Mouse (Mus musculus): ENCODE results near the gene Gm21992. TPM values are rescaled to one million over a fixed set of nuclear protein-coding genes. Genes with fewer than 3 reads are reported as not detected.

Gene Gm21992
- polyA plus RNA-seq, 1 experiment from 2014 or later, result 8.5 TPM

DNA sequence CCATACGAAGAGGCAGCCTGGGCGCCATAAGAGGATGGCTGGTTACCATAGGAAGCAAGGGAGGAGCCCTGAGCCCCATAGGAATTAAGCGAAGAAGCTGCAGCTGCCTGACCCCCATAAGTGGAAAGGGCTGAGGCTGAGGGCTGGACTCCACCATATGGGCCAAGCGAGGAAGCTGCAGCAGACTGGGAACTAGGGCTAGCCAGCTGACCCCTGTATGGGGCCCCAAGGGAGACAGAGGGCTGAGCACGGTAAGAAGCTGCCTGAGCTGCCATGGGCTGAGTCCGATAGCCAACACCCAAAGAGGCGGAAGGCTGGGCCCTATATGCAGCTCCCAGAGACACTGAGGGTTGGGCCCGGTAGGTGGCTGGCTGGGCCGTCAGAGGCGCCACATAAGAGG lies 8.1 kb downstream of the Gm21992 start:
- Histone ChIP-seq H3K27me3 (ENCODE audit: control insufficient read depth, insufficient read depth, low read length) (no peaks in the 10 kb centered on the region), H3K4me1 (ENCODE audit: control insufficient read depth, insufficient read depth, low read length) (peaks cover 3% of the 10 kb centered on the region; the same call in 1 of the 2 replicates), H3K27ac (ENCODE audit: low read depth, low read length) (no peak overlapping the region), H3K36me3 (ENCODE audit: control insufficient read depth, insufficient read depth, low read length) (peaks cover 24% of the 10 kb centered on the region), H3K4me3 (ENCODE audit: low read depth, low read length) (no peak overlapping the region), H3K9ac (ENCODE audit: low read length) (no peak overlapping the region), H3K9me3 (ENCODE audit: control insufficient read depth, low read length) (no peaks in the 10 kb centered on the region), H3K4me2 (ENCODE audit: low read depth) (no peak overlapping the region)
- 86% methylated on average over 10 of the region's 10 CpGs for WGBS
- ATAC-seq (ENCODE audit: insufficient read depth, low FRiP score, low TSS enrichment) (no peak), DNase-seq (ENCODE audit: low spot score) (no peak)

DNA sequence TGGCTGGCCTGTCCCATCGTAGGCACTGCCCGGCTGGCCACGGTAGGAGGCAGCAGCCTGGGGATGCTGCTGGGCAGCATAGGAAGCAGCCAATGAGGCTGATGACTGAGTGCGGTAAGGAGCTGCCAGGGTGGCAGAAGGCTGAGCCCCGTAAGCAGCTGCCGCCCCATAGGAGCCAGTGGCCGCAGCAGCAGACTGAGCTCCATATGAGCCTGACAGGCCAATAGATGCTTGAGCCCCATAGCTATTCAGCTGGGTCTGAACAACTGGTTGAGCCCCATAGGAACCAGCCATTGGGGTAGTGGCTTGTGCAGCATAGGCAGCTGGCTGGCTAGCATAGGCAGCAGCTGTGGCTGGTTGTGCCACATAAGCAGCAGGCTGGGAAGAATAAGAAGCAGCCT lies 8.7 kb downstream of the Gm21992 start:
- Histone ChIP-seq H3K4me1 (ENCODE audit: control insufficient read depth, insufficient read depth, low read length) (no peaks in the 10 kb centered on the region), H3K9me3 (ENCODE audit: control insufficient read depth, low read length) (no peaks in the 10 kb centered on the region), H3K4me2 (ENCODE audit: low read depth) (no peak overlapping the region), H3K27ac (ENCODE audit: low read depth, low read length) (no peak overlapping the region), H3K4me3 (ENCODE audit: low read depth, low read length) (no peak overlapping the region), H3K36me3 (ENCODE audit: control insufficient read depth, insufficient read depth, low read length) (peaks cover 24% of the 10 kb centered on the region), H3K27me3 (ENCODE audit: control insufficient read depth, insufficient read depth, low read length) (no peaks in the 10 kb centered on the region), H3K9ac (ENCODE audit: low read length) (no peak overlapping the region)
- no peak for DNase-seq (ENCODE audit: low spot score)
- WGBS, result 93% methylated on average over 7 of the region's 7 CpGs
- ATAC-seq (ENCODE audit: insufficient read depth, low FRiP score, low TSS enrichment), result no peak

DNA sequence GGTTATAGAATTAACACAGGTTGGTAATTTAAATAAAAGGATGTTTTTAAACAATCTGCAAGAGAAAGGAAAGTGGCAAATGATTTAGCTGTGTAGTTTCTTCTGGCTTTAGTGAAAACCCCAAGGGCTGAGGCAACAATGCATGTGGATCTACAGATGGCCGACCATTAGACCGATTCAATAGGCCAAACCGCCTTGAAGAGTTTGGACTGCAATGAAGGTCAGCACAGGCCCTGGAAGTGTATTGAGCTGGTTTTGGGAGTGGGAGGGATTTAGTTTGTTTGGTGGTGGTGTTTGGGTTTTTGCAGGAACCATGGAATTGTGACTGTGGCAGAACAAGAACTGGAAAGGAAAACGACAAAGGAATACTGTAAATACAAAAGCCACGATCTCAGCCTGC lies 12.3 kb downstream of the Gm21992 start:
- Histone ChIP-seq H3K4me3 (ENCODE audit: low read depth, low read length) (no peak overlapping the region), H3K4me2 (ENCODE audit: low read depth) (no peak overlapping the region), H3K9ac (ENCODE audit: low read length) (no peak overlapping the region), H3K36me3 (ENCODE audit: control insufficient read depth, insufficient read depth, low read length) (peaks cover 24% of the 10 kb centered on the region), H3K9me3 (ENCODE audit: control insufficient read depth, low read length) (no peaks in the 10 kb centered on the region), H3K27ac (ENCODE audit: low read depth, low read length) (no peak overlapping the region), H3K27me3 (ENCODE audit: control insufficient read depth, insufficient read depth, low read length) (no peaks in the 10 kb centered on the region), H3K4me1 (ENCODE audit: control insufficient read depth, insufficient read depth, low read length) (no peaks in the 10 kb centered on the region)
- no peak for ATAC-seq (ENCODE audit: insufficient read depth, low FRiP score, low TSS enrichment)
- 96% methylated on average over 5 of the region's 5 CpGs for WGBS
- DNase-seq (ENCODE audit: low spot score), result no peak

DNA sequence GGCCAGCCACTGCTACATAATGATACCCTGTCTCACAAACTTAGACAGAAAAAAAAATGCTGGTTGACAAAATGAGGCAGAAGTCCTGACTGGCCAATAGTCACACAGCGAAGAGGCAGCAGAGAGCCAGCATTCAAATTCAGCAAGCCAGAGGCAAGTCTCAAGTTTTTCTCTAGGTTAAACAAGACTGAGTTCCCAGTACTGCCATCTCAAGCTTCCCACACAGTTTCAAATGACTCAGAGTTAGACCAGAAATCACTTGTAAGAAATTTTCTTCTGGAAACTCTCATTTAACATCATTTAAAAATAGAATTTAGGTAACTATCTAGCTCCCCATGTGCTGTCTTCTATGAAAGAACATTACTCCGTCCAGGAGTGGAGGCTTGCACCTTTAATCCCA lies 13.6 kb downstream of the Gm21992 start:
- Histone ChIP-seq H3K27me3 (ENCODE audit: control insufficient read depth, insufficient read depth, low read length) (no peaks in the 10 kb centered on the region), H3K4me3 (ENCODE audit: low read depth, low read length) (no peak overlapping the region), H3K36me3 (ENCODE audit: control insufficient read depth, insufficient read depth, low read length) (peaks cover 18% of the 10 kb centered on the region), H3K4me2 (ENCODE audit: low read depth) (no peak overlapping the region), H3K9ac (ENCODE audit: low read length) (no peak overlapping the region), H3K27ac (ENCODE audit: low read depth, low read length) (no peak overlapping the region), H3K9me3 (ENCODE audit: control insufficient read depth, low read length) (no peaks in the 10 kb centered on the region), H3K4me1 (ENCODE audit: control insufficient read depth, insufficient read depth, low read length) (no peaks in the 10 kb centered on the region)
- no peak for ATAC-seq (ENCODE audit: insufficient read depth, low FRiP score, low TSS enrichment)
- 96% methylated on average over 2 of the region's 2 CpGs for WGBS
- no peak for DNase-seq (ENCODE audit: low spot score)

DNA sequence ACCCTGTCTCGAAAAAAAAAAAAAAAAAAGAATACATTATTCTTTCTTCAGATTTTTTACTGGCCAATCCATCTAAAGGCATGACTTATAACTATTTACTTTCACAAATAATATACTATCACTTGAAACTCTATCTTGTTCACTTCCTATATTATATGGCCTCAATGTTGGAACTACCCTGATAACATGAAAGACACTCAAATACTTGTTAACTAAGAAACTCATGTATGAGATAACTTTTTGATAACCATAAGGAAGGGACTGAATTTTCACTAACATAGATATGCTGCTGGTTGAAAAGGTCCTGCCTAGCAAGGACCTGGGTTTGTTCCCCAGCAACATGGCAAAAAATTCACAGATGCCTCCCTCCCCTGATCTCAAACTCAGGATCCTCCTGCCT lies 15.5 kb downstream of the Gm21992 start:
- H3K9ac ChIP-seq (ENCODE audit: low read length), result no peak overlapping the region
- DNase-seq (ENCODE audit: low spot score), result no peak
- no peaks in the 10 kb centered on the region for H3K27me3 ChIP-seq (ENCODE audit: control insufficient read depth, insufficient read depth, low read length)
- no peak overlapping the region for H3K27ac ChIP-seq (ENCODE audit: low read depth, low read length)
- WGBS, result 89% methylated on average over 1 of the region's 1 CpGs
- no peak overlapping the region for H3K4me3 ChIP-seq (ENCODE audit: low read depth, low read length)
- no peak for ATAC-seq (ENCODE audit: insufficient read depth, low FRiP score, low TSS enrichment)
- H3K36me3 ChIP-seq (ENCODE audit: control insufficient read depth, insufficient read depth, low read length), result peaks cover 10% of the 10 kb centered on the region; the same call in 1 of the 2 replicates
- no peaks in the 10 kb centered on the region for H3K9me3 ChIP-seq (ENCODE audit: control insufficient read depth, low read length)
- H3K4me2 ChIP-seq (ENCODE audit: low read depth), result no peak overlapping the region
- H3K4me1 ChIP-seq (ENCODE audit: control insufficient read depth, insufficient read depth, low read length), result peaks cover 9% of the 10 kb centered on the region

DNA sequence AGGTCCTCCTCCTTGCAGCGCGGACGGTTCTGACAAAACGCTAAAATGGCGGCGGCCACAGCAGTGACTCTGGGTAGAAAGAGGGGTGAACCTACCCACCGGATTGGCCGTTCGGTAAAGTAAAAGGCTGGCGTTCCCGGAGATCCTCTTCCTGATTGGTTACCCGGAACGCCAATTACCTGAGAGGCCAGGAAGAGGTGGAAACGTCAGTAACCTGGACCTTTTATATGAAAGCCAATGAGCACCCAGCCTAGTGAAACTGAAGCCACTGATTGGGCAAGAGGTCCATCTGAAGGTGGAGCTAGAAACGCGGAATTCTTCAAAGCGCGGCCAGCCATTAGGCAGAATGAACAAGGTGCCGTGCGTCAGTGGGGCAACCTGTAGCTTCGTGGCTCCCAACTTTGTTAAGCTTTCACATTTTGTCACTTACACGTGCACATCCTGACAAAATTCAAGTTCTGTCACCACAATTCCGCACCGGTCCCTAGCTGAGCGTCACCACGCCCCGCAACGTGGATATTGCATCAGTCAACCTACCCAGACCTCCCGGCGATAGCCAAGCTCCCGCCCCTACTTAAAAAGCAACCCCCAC lies 17.5 kb downstream of the Gm21992 start, which contains the start of gene Rbm4:
Gene Rbm4 (minus strand): TSS at position 71 of the 592 bp plus-strand sequence.
- Histone ChIP-seq H3K27ac (ENCODE audit: low read depth, low read length) (no peak within 1 kb of the TSS), H3K27me3 (ENCODE audit: control insufficient read depth, insufficient read depth, low read length) (no peaks in the 10 kb centered on the region), H3K4me3 (ENCODE audit: low read depth, low read length) (peak within 1 kb of the TSS; percentile 67), H3K4me2 (ENCODE audit: low read depth) (peak within 1 kb of the TSS; percentile 69), H3K9ac (ENCODE audit: low read length) (peak within 1 kb of the TSS; percentile 62), H3K36me3 (ENCODE audit: control insufficient read depth, insufficient read depth, low read length) (peaks cover 6% of the 10 kb centered on the region), H3K4me1 (ENCODE audit: control insufficient read depth, insufficient read depth, low read length) (peaks cover 19% of the 10 kb centered on the region), H3K9me3 (ENCODE audit: control insufficient read depth, low read length) (no peaks in the 10 kb centered on the region)
- DNase-seq (ENCODE audit: low spot score), result peak; percentile 95
- peak; percentile 99 for ATAC-seq (ENCODE audit: insufficient read depth, low FRiP score, low TSS enrichment)
- under 1% methylated on average over 31 of the region's 31 CpGs for WGBS

DNA sequence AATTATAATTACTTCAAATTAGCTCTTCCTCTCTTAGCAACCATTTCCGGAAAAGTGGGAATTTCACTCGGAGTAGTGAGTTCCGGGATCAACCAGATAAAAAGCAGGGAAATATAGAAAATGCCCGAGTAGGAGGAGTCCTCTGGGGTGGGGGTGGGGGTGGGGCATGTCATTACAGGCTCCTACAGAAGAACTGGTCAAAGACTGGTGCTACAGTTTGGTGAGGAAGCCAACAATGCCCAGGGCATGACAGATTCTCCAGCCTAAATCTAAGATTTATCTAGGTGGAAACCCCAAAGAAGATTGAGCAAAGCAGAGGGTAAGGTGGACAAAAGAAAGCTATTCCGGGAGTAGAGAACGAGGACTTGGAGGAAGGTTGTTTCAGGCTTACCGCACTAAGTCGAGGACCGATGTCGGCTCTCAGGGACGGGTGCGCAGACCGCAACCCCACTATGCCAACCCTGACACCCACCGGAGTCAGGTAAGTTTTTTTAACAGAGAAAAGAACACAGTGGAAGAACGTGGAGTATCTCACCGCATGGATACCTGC lies 18.1 kb downstream of the Gm21992 start:
- no peaks in the 10 kb centered on the region for H3K9me3 ChIP-seq (ENCODE audit: control insufficient read depth, low read length)
- H3K4me1 ChIP-seq (ENCODE audit: control insufficient read depth, insufficient read depth, low read length), result peaks cover 19% of the 10 kb centered on the region
- no peak overlapping the region for H3K27ac ChIP-seq (ENCODE audit: low read depth, low read length)
- DNase-seq (ENCODE audit: low spot score) (no peak), ATAC-seq (ENCODE audit: insufficient read depth, low FRiP score, low TSS enrichment) (0 out of 2 replicates have a peak, but pooled peaks have one; percentile 36)
- no peaks in the 10 kb centered on the region for H3K27me3 ChIP-seq (ENCODE audit: control insufficient read depth, insufficient read depth, low read length)
- peak overlapping the region; percentile 62 for H3K9ac ChIP-seq (ENCODE audit: low read length)
- H3K4me3 ChIP-seq (ENCODE audit: low read depth, low read length), result peak overlapping the region; percentile 67
- 2% methylated on average over 16 of the region's 16 CpGs for whole genome bisulfite sequencing
- H3K4me2 ChIP-seq (ENCODE audit: low read depth), result peak overlapping the region; percentile 50
- H3K36me3 ChIP-seq (ENCODE audit: control insufficient read depth, insufficient read depth, low read length), result peaks cover 6% of the 10 kb centered on the region

DNA sequence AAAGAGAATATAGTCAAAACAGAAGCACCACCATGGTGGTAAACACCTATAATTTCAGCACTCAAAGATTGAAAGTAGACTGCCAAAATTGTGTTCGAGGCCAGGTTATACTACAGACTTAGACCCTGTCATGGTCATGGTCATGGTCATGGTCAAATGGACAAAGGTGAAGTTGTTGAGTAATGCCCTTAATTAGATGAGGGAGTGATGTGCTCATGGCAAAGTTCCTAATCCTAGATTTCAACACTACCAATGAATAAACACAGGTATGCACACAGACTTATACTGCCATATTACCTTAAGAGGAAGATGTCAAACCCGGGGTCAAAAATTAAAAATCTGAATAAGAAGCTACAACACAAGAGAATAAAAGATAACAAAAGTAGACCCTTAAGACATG lies 25.1 kb downstream of the Gm21992 start:
- H3K9me3 ChIP-seq (ENCODE audit: control insufficient read depth, low read length), result no peaks in the 10 kb centered on the region
- no peak overlapping the region for H3K27ac ChIP-seq (ENCODE audit: low read depth, low read length)
- H3K27me3 ChIP-seq (ENCODE audit: control insufficient read depth, insufficient read depth, low read length), result no peaks in the 10 kb centered on the region
- H3K9ac ChIP-seq (ENCODE audit: low read length), result no peak overlapping the region
- ATAC-seq (ENCODE audit: insufficient read depth, low FRiP score, low TSS enrichment) (no peak), DNase-seq (ENCODE audit: low spot score) (no peak)
- H3K4me3 ChIP-seq (ENCODE audit: low read depth, low read length), result no peak overlapping the region
- H3K4me1 ChIP-seq (ENCODE audit: control insufficient read depth, insufficient read depth, low read length), result peaks cover 12% of the 10 kb centered on the region
- no peak overlapping the region for H3K4me2 ChIP-seq (ENCODE audit: low read depth)
- H3K36me3 ChIP-seq (ENCODE audit: control insufficient read depth, insufficient read depth, low read length), result peaks cover 14% of the 10 kb centered on the region
- WGBS, result 93% methylated on average over 2 of the region's 2 CpGs

DNA sequence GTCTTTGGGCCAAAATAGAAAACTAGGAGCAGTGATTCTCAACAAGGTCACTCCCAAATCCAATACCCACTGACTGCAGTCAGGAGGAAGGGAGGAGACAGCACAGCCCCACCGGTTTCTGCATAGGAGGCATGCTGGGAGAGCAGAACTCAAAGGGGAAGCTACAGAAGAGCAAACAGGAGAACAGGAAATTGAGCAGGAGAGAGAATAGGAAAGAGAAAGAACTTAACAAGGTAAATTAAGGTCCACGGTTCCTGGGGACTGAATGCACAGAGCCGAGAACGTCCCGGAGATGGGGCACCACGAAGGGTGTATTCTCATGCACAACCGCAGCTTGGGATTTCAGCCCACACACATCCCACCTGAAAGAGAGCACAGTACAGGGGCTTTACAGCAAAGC lies 26.2 kb downstream of the Gm21992 start:
- 88% methylated on average over 7 of the region's 7 CpGs for WGBS
- DNase-seq (ENCODE audit: low spot score) (no peak), ATAC-seq (ENCODE audit: insufficient read depth, low FRiP score, low TSS enrichment) (no peak)
- no peak overlapping the region for H3K9ac ChIP-seq (ENCODE audit: low read length)
- H3K4me2 ChIP-seq (ENCODE audit: low read depth), result no peak overlapping the region
- no peaks in the 10 kb centered on the region for H3K9me3 ChIP-seq (ENCODE audit: control insufficient read depth, low read length)
- peaks cover 3% of the 10 kb centered on the region; the same call in 1 of the 2 replicates for H3K4me1 ChIP-seq (ENCODE audit: control insufficient read depth, insufficient read depth, low read length)
- no peak overlapping the region for H3K27ac ChIP-seq (ENCODE audit: low read depth, low read length)
- H3K27me3 ChIP-seq (ENCODE audit: control insufficient read depth, insufficient read depth, low read length), result no peaks in the 10 kb centered on the region
- no peak overlapping the region for H3K4me3 ChIP-seq (ENCODE audit: low read depth, low read length)
- peaks cover 12% of the 10 kb centered on the region for H3K36me3 ChIP-seq (ENCODE audit: control insufficient read depth, insufficient read depth, low read length)

All from neural tube, embryonic 11.5 days (tissue).